Mouse (Mus musculus): ENCODE measurements at regions not wholly inside any gene's neighbourhood (a gene's known extent, or its start where the extent isn't known, plus 50 kb on each side); places are given as distances from the start of the nearest gene placed in this dataset.
"Not testable (repeated sequence)": the region's sequence is repeated elsewhere in the genome, so short reads cannot be mapped to it uniquely, and the experiment has no call there.

GRCm38 (mm10) chr9:33681129-33681528, 804.6 kb upstream of the Kirrel3 start:
- Histone ChIP-seq H3K36me3 (replicated peaks) (no peaks in the 10 kb centered on the region), H3K4me2 (no peak overlapping the region), H3K9ac (no peak overlapping the region), H3K9me3 (no peaks in the 10 kb centered on the region), H3K27me3 (no peaks in the 10 kb centered on the region), H3K4me1 (no peaks in the 10 kb centered on the region), H3K4me3 (replicated peaks) (no peak overlapping the region), H3K27ac (no peak overlapping the region)
- ATAC-seq (ENCODE audit: low FRiP score): no peak
- WGBS: 70% methylated on average over 1 of the region's 1 CpGs

GRCm38 (mm10) chr9:33691731-33692130, 794.0 kb upstream of the Kirrel3 start:
- no peaks in the 10 kb centered on the region for H3K36me3 ChIP-seq (replicated peaks)
- H3K9me3 ChIP-seq: no peaks in the 10 kb centered on the region
- no peak overlapping the region for H3K4me2 ChIP-seq
- H3K27ac ChIP-seq: no peak overlapping the region
- no peak for ATAC-seq (ENCODE audit: low FRiP score)
- 81% methylated on average over 4 of the region's 4 CpGs for WGBS
- H3K4me1 ChIP-seq: no peaks in the 10 kb centered on the region
- no peak overlapping the region for H3K9ac ChIP-seq
- no peaks in the 10 kb centered on the region for H3K27me3 ChIP-seq
- H3K4me3 ChIP-seq (replicated peaks): no peak overlapping the region

- no peak overlapping the region for H3K4me2 ChIP-seq
- 94% methylated on average over 2 of the region's 2 CpGs for WGBS
- no peak overlapping the region for H3K9ac ChIP-seq
- no peaks in the 10 kb centered on the region for H3K27me3 ChIP-seq
- 0 out of 2 replicates have a peak, but pooled peaks cover 6% of the 10 kb centered on the region for H3K4me1 ChIP-seq
- H3K27ac ChIP-seq: no peak overlapping the region
- H3K4me3 ChIP-seq (replicated peaks): no peak overlapping the region
- no peaks in the 10 kb centered on the region for H3K9me3 ChIP-seq
- H3K36me3 ChIP-seq (replicated peaks): no peaks in the 10 kb centered on the region
- no peak for ATAC-seq (ENCODE audit: low FRiP score)
Measured at GRCm38 (mm10) chr9:33717614-33718013, 768.1 kb upstream of the Kirrel3 start.

GRCm38 (mm10) chr9:33724811-33725210, 760.9 kb upstream of the Kirrel3 start:
- Histone ChIP-seq H3K4me2 (no peak overlapping the region), H3K36me3 (replicated peaks) (no peaks in the 10 kb centered on the region), H3K27me3 (no peaks in the 10 kb centered on the region), H3K4me3 (replicated peaks) (no peak overlapping the region), H3K27ac (no peak overlapping the region), H3K4me1 (no peaks in the 10 kb centered on the region), H3K9ac (no peak overlapping the region), H3K9me3 (no peaks in the 10 kb centered on the region)
- ATAC-seq (ENCODE audit: low FRiP score): no peak
- WGBS: 90% methylated on average over 1 of the region's 1 CpGs

GRCm38 (mm10) chr9:33728058-33728457, 757.6 kb upstream of the Kirrel3 start:
- not testable (repeated sequence) for H3K9me3 ChIP-seq; H3K4me1 ChIP-seq; H3K27me3 ChIP-seq; H3K9ac ChIP-seq; H3K27ac ChIP-seq; H3K4me3 ChIP-seq (replicated peaks); H3K4me2 ChIP-seq; H3K36me3 ChIP-seq (replicated peaks)
- 72% methylated on average over 20 of the region's 37 CpGs for WGBS
- peak; percentile 27; the same call in 1 of the 2 replicates for ATAC-seq (ENCODE audit: low FRiP score)

- no peak overlapping the region for H3K27ac ChIP-seq
- no peak for ATAC-seq (ENCODE audit: low FRiP score)
- no peaks in the 10 kb centered on the region for H3K27me3 ChIP-seq
- no peaks in the 10 kb centered on the region for H3K4me1 ChIP-seq
- no peaks in the 10 kb centered on the region for H3K9me3 ChIP-seq
- H3K4me3 ChIP-seq (replicated peaks): no peak overlapping the region
- H3K9ac ChIP-seq: no peak overlapping the region
- H3K36me3 ChIP-seq (replicated peaks): no peaks in the 10 kb centered on the region
- no peak overlapping the region for H3K4me2 ChIP-seq
Measured at GRCm38 (mm10) chr9:33760701-33761100, 725.0 kb upstream of the Kirrel3 start.

- H3K9me3 ChIP-seq: no peaks in the 10 kb centered on the region
- no peak overlapping the region for H3K4me3 ChIP-seq (replicated peaks)
- H3K36me3 ChIP-seq (replicated peaks): no peaks in the 10 kb centered on the region
- no peak overlapping the region for H3K4me2 ChIP-seq
- H3K27me3 ChIP-seq: no peaks in the 10 kb centered on the region
- WGBS: 78% methylated on average over 2 of the region's 2 CpGs
- H3K4me1 ChIP-seq: no peaks in the 10 kb centered on the region
- ATAC-seq (ENCODE audit: low FRiP score): no peak
- H3K27ac ChIP-seq: no peak overlapping the region
- no peak overlapping the region for H3K9ac ChIP-seq
Measured at GRCm38 (mm10) chr9:33766235-33766634, 719.5 kb upstream of the Kirrel3 start.

GRCm38 (mm10) chr9:33769811-33770210, 715.9 kb upstream of the Kirrel3 start:
- no peak overlapping the region for H3K27ac ChIP-seq
- H3K4me1 ChIP-seq: no peaks in the 10 kb centered on the region
- no peaks in the 10 kb centered on the region for H3K36me3 ChIP-seq (replicated peaks)
- no peak overlapping the region for H3K4me3 ChIP-seq (replicated peaks)
- no peak overlapping the region for H3K9ac ChIP-seq
- ATAC-seq (ENCODE audit: low FRiP score): no peak
- WGBS: 94% methylated on average over 2 of the region's 2 CpGs
- H3K4me2 ChIP-seq: no peak overlapping the region
- no peaks in the 10 kb centered on the region for H3K9me3 ChIP-seq
- H3K27me3 ChIP-seq: no peaks in the 10 kb centered on the region

GRCm38 (mm10) chr9:33774178-33774577, 711.5 kb upstream of the Kirrel3 start:
- no peak overlapping the region for H3K27ac ChIP-seq
- no peak overlapping the region for H3K4me2 ChIP-seq
- 54% methylated on average over 5 of the region's 5 CpGs for WGBS
- H3K9ac ChIP-seq: no peak overlapping the region
- H3K4me1 ChIP-seq: no peaks in the 10 kb centered on the region
- H3K27me3 ChIP-seq: no peaks in the 10 kb centered on the region
- no peak overlapping the region for H3K4me3 ChIP-seq (replicated peaks)
- ATAC-seq (ENCODE audit: low FRiP score): no peak
- no peaks in the 10 kb centered on the region for H3K36me3 ChIP-seq (replicated peaks)
- no peaks in the 10 kb centered on the region for H3K9me3 ChIP-seq

- 76% methylated on average over 4 of the region's 4 CpGs for WGBS
- ATAC-seq (ENCODE audit: low FRiP score): no peak
- H3K4me1 ChIP-seq: no peaks in the 10 kb centered on the region
- no peaks in the 10 kb centered on the region for H3K9me3 ChIP-seq
- H3K4me3 ChIP-seq (replicated peaks): no peak overlapping the region
- no peak overlapping the region for H3K4me2 ChIP-seq
- H3K27me3 ChIP-seq: no peaks in the 10 kb centered on the region
- H3K9ac ChIP-seq: no peak overlapping the region
- H3K27ac ChIP-seq: no peak overlapping the region
- H3K36me3 ChIP-seq (replicated peaks): no peaks in the 10 kb centered on the region
Measured at GRCm38 (mm10) chr9:33790617-33791016, 695.1 kb upstream of the Kirrel3 start.

- Histone ChIP-seq H3K4me1 (0 out of 2 replicates have a peak, but pooled peaks cover 4% of the 10 kb centered on the region), H3K27ac (no peak overlapping the region), H3K4me3 (replicated peaks) (no peak overlapping the region), H3K36me3 (replicated peaks) (no peaks in the 10 kb centered on the region), H3K9me3 (no peaks in the 10 kb centered on the region), H3K27me3 (no peaks in the 10 kb centered on the region), H3K9ac (no peak overlapping the region), H3K4me2 (no peak overlapping the region)
- ATAC-seq (ENCODE audit: low FRiP score): no peak
- WGBS: 81% methylated on average over 6 of the region's 6 CpGs
Measured at GRCm38 (mm10) chr9:33800250-33800649, 685.4 kb upstream of the Kirrel3 start.

GRCm38 (mm10) chr9:33800763-33801162, 684.9 kb upstream of the Kirrel3 start:
- Histone ChIP-seq H3K9ac (no peak overlapping the region), H3K36me3 (replicated peaks) (no peaks in the 10 kb centered on the region), H3K4me1 (0 out of 2 replicates have a peak, but pooled peaks cover 4% of the 10 kb centered on the region), H3K9me3 (no peaks in the 10 kb centered on the region), H3K4me3 (replicated peaks) (no peak overlapping the region), H3K27ac (no peak overlapping the region), H3K27me3 (no peaks in the 10 kb centered on the region), H3K4me2 (no peak overlapping the region)
- WGBS: 81% methylated on average over 1 of the region's 1 CpGs
- ATAC-seq (ENCODE audit: low FRiP score): no peak

- H3K9me3 ChIP-seq: no peaks in the 10 kb centered on the region
- no peak for ATAC-seq (ENCODE audit: low FRiP score)
- no peak overlapping the region for H3K27ac ChIP-seq
- WGBS: 64% methylated on average over 5 of the region's 5 CpGs
- no peak overlapping the region for H3K9ac ChIP-seq
- H3K4me1 ChIP-seq: no peaks in the 10 kb centered on the region
- no peak overlapping the region for H3K4me3 ChIP-seq (replicated peaks)
- H3K27me3 ChIP-seq: no peaks in the 10 kb centered on the region
- no peaks in the 10 kb centered on the region for H3K36me3 ChIP-seq (replicated peaks)
- H3K4me2 ChIP-seq: no peak overlapping the region
Measured at GRCm38 (mm10) chr9:33814739-33815368, 670.8 kb upstream of the Kirrel3 start.
